Mouse (Mus musculus) neural tube, embryonic 11.5 days (tissue): ENCODE results near the gene Pam. TPM values are rescaled to one million over a fixed set of nuclear protein-coding genes. Genes with fewer than 3 reads are reported as not detected.
A peak's percentile ranks its signal among the peaks of the same experiment; 100 is the strongest.

Source experiments
- ATAC-seq: fragments of 200-750 bp; cut with Nextera tagmentation; 2 replicates; pipeline ENCODE4 v1.8.0; 2017; ENCODE audit warnings: moderate number of reproducible peaks, mild to moderate bottlenecking, moderate TSS enrichment, moderate library complexity; ENCODE audit not compliant: insufficient read depth, low FRiP score, low TSS enrichment
- DNase-seq: peaks from one replicate; pipeline ENCODE4 v3.0.0-alpha.2; 2015; ENCODE audit warnings: low spot score
- H3K27ac ChIP-seq: fragments of 300-500 bp; sonication (generic); 2 replicates; pipeline ENCODE4 v1.5.1; 2014; ENCODE audit warnings: low read depth, mild to moderate bottlenecking, low read length
- H3K27me3 ChIP-seq: fragments of 300-500 bp; sonication (generic); 2 replicates; pipeline ENCODE4 v1.6.1; 2014; ENCODE audit warnings: mild to moderate bottlenecking, low read length, mixed read lengths; ENCODE audit not compliant: control insufficient read depth, insufficient read depth
- H3K36me3 ChIP-seq: fragments of 300-500 bp; sonication (generic); 2 replicates; pipeline ENCODE4 v1.6.1; 2014; ENCODE audit warnings: mild to moderate bottlenecking, low read length, moderate library complexity, mixed read lengths; ENCODE audit not compliant: control insufficient read depth, insufficient read depth
- H3K4me1 ChIP-seq: fragments of 300-500 bp; sonication (generic); 2 replicates; pipeline ENCODE4 v1.6.1; 2014; ENCODE audit warnings: low read length, mixed read lengths; ENCODE audit not compliant: control insufficient read depth, insufficient read depth
- H3K4me2 ChIP-seq: fragments of 300-500 bp; sonication (generic); 2 replicates; pipeline ENCODE4 v1.6.1; 2014; ENCODE audit warnings: low read depth, mild to moderate bottlenecking, moderate library complexity
- H3K4me3 ChIP-seq: fragments of 300-500 bp; sonication (generic); 2 replicates; pipeline ENCODE4 v1.5.1; 2014; ENCODE audit warnings: low read depth, low read length
- H3K9ac ChIP-seq: fragments of 300-500 bp; sonication (generic); 2 replicates; pipeline ENCODE4 v1.6.1; 2014; ENCODE audit warnings: mild to moderate bottlenecking, low read length
- H3K9me3 ChIP-seq: fragments of 300-500 bp; sonication (generic); 2 replicates; pipeline ENCODE4 v1.6.1; 2016; ENCODE audit warnings: low read length; ENCODE audit not compliant: control insufficient read depth
- WGBS: fragments of 180-500 bp; shearing (Covaris S2); extraction: QIAGEN DNeasy Blood & Tissue Kit; methylation state at CpG from one replicate; pipeline ENCODE4 v1.1.7; 2014; 5-methylcytosine and 5-hydroxymethylcytosine counted together
- polyA plus RNA-seq: library from polyadenylated mRNA; unstranded; fragments of >200 nt; fragmentation: Nextera tagmentation; extraction: Ambion mirVana; gene quantifications from 2 replicates; pipeline ENCODE4 v1.2.1, GENCODE M21; 2014

Pam gene
- polyA plus RNA-seq, 1 experiment from 2014 or later = 18.8 TPM

DNA sequence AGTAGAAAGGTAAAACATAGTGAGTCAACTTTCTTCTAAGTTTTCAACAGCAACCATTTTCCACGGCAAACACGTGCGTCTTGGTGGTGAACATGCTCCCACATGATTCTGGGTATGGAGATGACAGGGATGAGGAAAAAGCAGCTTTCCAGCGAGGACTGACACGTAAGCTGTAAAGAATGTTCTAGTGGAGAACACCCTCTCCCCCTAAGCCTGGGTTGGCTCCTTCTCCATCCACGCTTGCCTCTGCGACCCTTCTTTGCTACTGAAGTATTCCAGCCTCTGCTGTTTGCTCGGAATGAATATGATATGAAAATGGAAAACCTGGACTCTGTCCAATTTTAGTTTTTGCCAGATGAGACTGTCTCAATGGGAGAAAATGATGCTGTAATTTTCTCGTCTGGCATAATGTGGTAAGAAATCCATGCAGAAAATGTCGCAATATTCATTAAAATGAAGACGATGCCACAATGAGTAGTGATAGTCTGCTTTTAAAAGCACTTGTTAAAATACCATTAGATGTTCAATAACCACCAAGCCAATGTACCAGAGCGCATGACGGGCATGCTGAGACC, 243.8 kb downstream of the Pam start:
- Histone ChIP-seq H3K4me3 (no peak overlapping the region), H3K9me3 (no peaks in the 10 kb centered on the region), H3K4me2 (no peak overlapping the region), H3K4me1 (no peaks in the 10 kb centered on the region; the same call in 1 of the 2 replicates), H3K36me3 (no peaks in the 10 kb centered on the region), H3K27ac (no peak overlapping the region), H3K9ac (no peak overlapping the region), H3K27me3 (no peaks in the 10 kb centered on the region)
- DNase-seq (no peak), ATAC-seq (no peak)
- WGBS = 93% methylated on average over 13 of the region's 13 CpGs

DNA sequence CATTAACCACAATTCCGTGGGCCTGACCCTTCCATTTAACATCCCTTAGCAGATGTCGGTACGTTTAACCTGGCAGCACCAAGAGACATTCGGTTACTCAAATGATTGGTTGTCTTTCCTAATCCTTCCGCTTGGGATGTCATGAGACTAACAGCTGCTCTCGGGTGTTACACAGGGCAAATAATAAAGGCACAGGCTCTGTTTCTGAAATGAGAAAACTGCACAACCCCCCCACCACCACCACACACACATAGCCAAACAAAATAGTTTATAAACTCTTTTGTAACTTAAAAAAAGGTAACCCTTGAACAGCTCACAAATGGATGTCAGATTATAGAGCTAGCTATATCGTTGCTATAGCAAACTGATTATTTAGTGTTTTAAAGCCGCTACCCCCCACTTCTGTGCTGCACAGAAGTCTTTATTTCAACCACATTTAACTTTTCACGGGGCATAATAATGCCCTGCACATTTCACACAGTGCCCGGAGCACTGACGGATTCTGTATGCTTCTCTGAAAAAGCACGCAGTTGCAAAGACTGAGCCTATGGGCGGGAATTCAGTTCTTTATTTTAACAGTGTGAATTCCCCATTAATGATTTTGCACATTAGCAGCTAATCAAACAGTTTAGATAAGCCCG, 246.7 kb downstream of the Pam start:
- peak; percentile 25 for DNase-seq
- H3K27me3 ChIP-seq = no peaks in the 10 kb centered on the region
- H3K4me2 ChIP-seq = peak overlapping the region; percentile 12; the same call in 1 of the 2 replicates
- H3K27ac ChIP-seq = peak overlapping the region; percentile 15; the same call in 1 of the 2 replicates
- no peak overlapping the region for H3K4me3 ChIP-seq
- H3K9ac ChIP-seq = no peak overlapping the region
- no peaks in the 10 kb centered on the region; the same call in 1 of the 2 replicates for H3K4me1 ChIP-seq
- no peaks in the 10 kb centered on the region for H3K9me3 ChIP-seq
- ATAC-seq = peak; percentile 81
- 35% methylated on average over 14 of the region's 14 CpGs for WGBS
- no peaks in the 10 kb centered on the region for H3K36me3 ChIP-seq

DNA sequence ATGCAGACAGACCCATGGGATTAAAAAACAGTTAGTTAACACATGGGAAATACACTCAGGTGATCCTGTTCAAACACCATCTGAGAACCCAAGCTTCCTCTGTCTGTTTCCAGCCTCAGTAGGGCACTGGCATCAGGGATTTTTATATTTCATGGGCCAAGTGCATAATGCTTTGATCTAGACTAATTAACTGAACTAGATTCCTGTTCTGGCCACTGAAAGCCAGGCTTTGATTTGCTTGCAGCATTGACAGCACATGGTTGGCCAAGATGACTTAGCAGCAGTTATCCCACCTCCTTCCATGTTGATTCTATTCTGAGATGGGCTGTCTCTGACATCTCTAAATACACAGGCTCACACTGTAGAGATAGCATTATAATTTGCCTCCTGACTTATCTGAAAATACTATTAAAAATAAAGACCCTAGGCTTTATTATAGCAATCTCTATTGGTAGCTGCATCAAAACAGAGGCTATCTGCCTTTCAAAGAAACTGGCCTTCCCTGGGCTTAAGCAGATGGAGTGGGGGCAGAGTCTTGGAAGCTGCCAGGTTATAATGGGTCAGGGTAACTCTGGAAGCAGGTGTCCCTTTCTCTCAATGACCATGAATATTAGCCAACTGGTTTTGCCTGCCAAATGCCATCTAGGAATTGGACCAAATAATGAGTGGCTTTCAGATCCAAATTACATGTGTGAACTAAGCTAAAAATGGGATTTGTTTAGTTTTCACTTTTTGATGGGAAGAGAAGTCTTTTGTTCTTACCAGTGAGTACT, 252.0 kb downstream of the Pam start:
- Histone ChIP-seq H3K4me1 (no peaks in the 10 kb centered on the region; the same call in 1 of the 2 replicates), H3K27me3 (no peaks in the 10 kb centered on the region), H3K36me3 (no peaks in the 10 kb centered on the region), H3K27ac (no peak overlapping the region), H3K4me3 (no peak overlapping the region), H3K9me3 (no peaks in the 10 kb centered on the region), H3K4me2 (no peak overlapping the region), H3K9ac (no peak overlapping the region)
- ATAC-seq (no peak), DNase-seq (no peak)

DNA sequence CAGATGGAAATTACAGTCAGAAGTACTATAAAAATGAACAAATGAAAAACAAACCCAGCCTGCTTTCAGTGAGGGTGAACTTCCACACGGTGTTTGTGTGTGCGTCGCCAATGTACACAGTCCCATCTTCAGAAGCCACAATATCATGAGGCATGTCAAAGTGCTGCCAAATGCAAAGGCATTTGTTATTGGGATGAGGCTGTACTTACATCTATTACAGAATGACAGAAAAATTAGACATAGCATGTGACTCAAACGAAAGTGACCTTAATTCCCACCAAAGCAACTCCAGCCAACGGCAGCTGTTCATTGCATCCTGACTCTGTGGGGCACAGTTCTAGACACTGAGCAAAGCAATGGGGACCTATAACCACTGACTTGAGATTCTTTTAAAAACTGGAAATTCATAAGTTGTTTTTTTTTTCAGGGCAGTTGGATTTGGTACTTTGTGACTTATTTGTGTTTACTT, 261.1 kb downstream of the Pam start:
- H3K36me3 ChIP-seq = no peaks in the 10 kb centered on the region
- H3K27ac ChIP-seq = no peak overlapping the region
- DNase-seq (no peak), ATAC-seq (no peak)
- H3K4me2 ChIP-seq = no peak overlapping the region
- no peaks in the 10 kb centered on the region for H3K9me3 ChIP-seq
- no peak overlapping the region for H3K4me3 ChIP-seq
- no peak overlapping the region for H3K9ac ChIP-seq
- 97% methylated on average over 5 of the region's 5 CpGs for WGBS
- no peaks in the 10 kb centered on the region for H3K27me3 ChIP-seq
- H3K4me1 ChIP-seq = no peaks in the 10 kb centered on the region

DNA sequence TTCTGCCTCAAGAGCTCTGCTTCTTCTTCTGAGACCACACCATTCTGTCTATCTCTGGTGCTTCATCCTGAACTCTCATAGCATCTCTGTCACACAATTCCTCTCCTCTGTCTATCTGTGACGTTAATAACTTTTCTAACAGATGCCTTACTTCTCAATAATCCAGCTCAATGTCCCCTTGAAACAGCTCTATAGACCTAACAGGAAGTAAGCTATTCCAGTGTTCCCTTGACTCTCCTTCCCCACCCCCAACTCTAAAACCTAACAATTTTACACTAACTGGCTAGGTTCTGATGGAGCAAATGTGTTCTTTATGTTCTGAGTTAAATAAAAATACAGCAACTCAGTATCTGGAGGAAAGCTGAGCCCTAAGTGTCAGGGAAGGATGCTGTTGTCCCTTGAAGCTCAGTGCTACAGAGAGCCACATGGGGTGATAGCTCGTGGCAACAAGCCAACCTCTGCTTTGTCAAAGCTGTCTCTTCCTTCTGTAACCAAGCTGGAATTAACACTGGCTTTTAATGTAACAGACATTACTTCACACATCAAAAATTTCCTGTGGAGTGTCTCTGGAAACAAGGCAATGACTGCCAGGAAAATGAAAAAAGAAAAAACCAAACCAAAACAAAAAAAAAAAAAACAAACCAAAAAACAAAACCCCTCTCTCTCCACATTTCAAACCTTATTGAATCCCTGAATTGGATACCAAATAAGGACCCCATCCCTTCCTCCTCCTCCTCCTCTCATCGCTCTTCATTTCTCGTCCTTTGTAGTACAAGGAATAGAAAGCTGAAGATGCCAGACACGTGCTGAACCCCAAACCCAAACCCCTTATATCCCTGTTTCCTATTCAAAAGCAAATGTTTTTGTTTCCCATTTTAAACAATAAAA, 261.7 kb downstream of the Pam start:
- ATAC-seq = no peak
- DNase-seq = no peak
- Histone ChIP-seq H3K9ac (no peak overlapping the region), H3K4me2 (no peak overlapping the region), H3K9me3 (no peaks in the 10 kb centered on the region), H3K4me1 (no peaks in the 10 kb centered on the region), H3K4me3 (no peak overlapping the region), H3K27me3 (no peaks in the 10 kb centered on the region), H3K36me3 (no peaks in the 10 kb centered on the region), H3K27ac (no peak overlapping the region)
- WGBS = 82% methylated on average over 5 of the region's 5 CpGs

DNA sequence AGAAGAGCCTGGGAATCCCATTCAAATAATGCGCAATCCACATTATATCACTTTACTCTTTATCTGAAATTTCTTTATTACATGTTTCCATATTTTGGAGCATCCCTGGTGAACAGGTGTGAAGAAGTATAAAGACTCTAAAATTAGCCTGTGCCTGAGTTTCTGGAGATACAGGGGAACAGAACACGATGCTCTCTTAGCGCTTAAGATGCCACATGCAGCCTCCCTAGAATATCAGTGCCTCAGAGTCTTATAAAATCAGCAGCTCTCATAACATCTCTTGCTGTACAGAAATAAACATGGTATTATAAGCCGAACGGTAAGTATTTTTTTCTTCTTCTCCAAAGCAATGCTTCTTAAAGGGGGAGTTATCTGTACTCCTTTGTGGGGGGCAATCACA, 267.4 kb downstream of the Pam start:
- DNase-seq (no peak), ATAC-seq (no peak)
- no peak overlapping the region for H3K9ac ChIP-seq
- no peak overlapping the region for H3K4me2 ChIP-seq
- H3K27me3 ChIP-seq = no peaks in the 10 kb centered on the region
- no peak overlapping the region for H3K27ac ChIP-seq
- 93% methylated on average over 5 of the region's 5 CpGs for WGBS
- no peaks in the 10 kb centered on the region for H3K36me3 ChIP-seq
- no peak overlapping the region for H3K4me3 ChIP-seq
- H3K4me1 ChIP-seq = no peaks in the 10 kb centered on the region
- H3K9me3 ChIP-seq = no peaks in the 10 kb centered on the region

DNA sequence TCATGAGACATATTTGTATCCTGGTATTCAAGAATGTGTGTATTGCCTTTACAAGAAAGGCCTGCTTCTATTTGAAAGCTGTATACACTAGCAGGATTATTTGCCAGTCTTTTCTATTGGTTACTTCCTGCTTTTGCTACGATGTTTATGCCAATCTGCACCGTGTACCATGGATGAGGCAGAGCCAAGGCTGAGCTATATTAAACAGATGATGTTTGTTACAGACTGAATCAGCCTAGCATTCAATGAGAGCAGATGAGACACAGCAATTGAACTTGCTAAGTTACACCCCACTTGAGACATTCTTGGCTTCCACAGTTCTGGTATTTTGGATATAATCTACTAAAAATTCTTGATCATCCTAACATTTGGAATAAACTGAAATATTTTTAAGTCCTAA, 267.9 kb downstream of the Pam start:
- DNase-seq (no peak), ATAC-seq (no peak)
- Histone ChIP-seq H3K27me3 (no peaks in the 10 kb centered on the region), H3K4me2 (no peak overlapping the region), H3K4me1 (no peaks in the 10 kb centered on the region), H3K36me3 (no peaks in the 10 kb centered on the region), H3K9me3 (no peaks in the 10 kb centered on the region), H3K4me3 (no peak overlapping the region), H3K9ac (no peak overlapping the region), H3K27ac (no peak overlapping the region)
- WGBS = 91% methylated on average over 2 of the region's 2 CpGs

DNA sequence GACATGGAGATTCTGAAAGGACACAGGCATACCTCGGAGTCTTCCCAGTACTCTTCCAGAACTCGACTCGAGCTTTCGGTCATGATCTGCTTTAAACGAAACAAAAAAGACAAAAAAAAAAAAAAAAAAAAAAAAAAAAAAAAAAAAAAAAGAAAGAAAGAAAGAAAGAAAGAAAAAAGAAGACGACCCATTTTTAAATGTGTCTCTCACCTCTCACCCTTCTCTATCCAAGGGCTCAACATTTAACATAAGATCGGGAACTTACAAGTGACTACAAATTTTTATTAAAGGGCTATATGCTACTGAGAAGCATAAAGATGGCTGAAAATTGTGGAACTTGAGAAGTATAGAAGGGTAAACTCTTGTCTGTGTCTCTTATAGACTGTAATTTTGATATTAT, 272.5 kb downstream of the Pam start:
- H3K9me3 ChIP-seq = no peaks in the 10 kb centered on the region
- 92% methylated on average over 7 of the region's 7 CpGs for WGBS

More for the DNA sequence above, 272.5 kb downstream of the Pam start:
- H3K4me3 ChIP-seq = no peak overlapping the region
- no peaks in the 10 kb centered on the region for H3K4me1 ChIP-seq
- no peaks in the 10 kb centered on the region for H3K36me3 ChIP-seq
- H3K27me3 ChIP-seq = no peaks in the 10 kb centered on the region
- no peak overlapping the region for H3K9ac ChIP-seq
- H3K27ac ChIP-seq = no peak overlapping the region
- ATAC-seq (no peak), DNase-seq (no peak)
- no peak overlapping the region for H3K4me2 ChIP-seq
